Mouse (Mus musculus) embryonic fibroblast, embryonic 13.5 days (primary cell): ENCODE results near the gene Ash1l. TPM values are rescaled to one million over a fixed set of nuclear protein-coding genes. Genes with fewer than 3 reads are reported as not detected.
"Not testable (repeated sequence)": the region's sequence is repeated elsewhere in the genome, so short reads cannot be mapped to it uniquely, and the experiment has no call there.

ENCODE experiments used
- H3K27ac ChIP-seq: 2 replicates; pipeline ENCODE4 v1.5.1; 2012; ENCODE audit warnings: low read length, control low read depth, inconsistent platforms; ENCODE audit not compliant: insufficient read depth
- H3K4me1 ChIP-seq: 2 replicates; pipeline ENCODE4 v1.6.1; 2011; ENCODE audit warnings: low read length; ENCODE audit not compliant: control insufficient read depth, insufficient read depth
- H3K4me3 ChIP-seq: 2 replicates; pipeline ENCODE4 v1.5.1; 2011; ENCODE audit warnings: mild to moderate bottlenecking, control low read depth, low read length; ENCODE audit not compliant: insufficient read depth
- CTCF ChIP-seq: IDR thresholded peaks from 2 replicates; pipeline ENCODE4 v1.5.1; 2011; ENCODE audit warnings: mild to moderate bottlenecking, control low read depth, low read length, moderate library complexity, borderline replicate concordance; ENCODE audit not compliant: insufficient read depth
- POLR2A ChIP-seq: IDR thresholded peaks from 2 replicates; pipeline ENCODE4 v1.6.1; 2011; ENCODE audit warnings: low read depth, mild to moderate bottlenecking, control low read depth, low read length, moderate library complexity
- polyA plus RNA-seq: library from polyadenylated mRNA; stranded (reverse); fragments of >200 nt; gene quantifications from 2 replicates; pipeline ENCODE4 v1.2.4, GENCODE M21; 2011; ENCODE audit warnings: low read depth; ENCODE audit not compliant: missing spikeins, insufficient read length

Ash1l gene
- polyA plus RNA-seq, 1 experiment: 50.1 TPM

GRCm38 (mm10) chr3:88953246-88953645, 2.8 kb downstream of the Ash1l start:
- no peak for TF ChIP-seq CTCF
- TF ChIP-seq POLR2A: no peak
- H3K4me1 ChIP-seq: peaks cover 3% of the 10 kb centered on the region; the same call in 1 of the 2 replicates
- H3K27ac ChIP-seq: no peak overlapping the region
- no peak overlapping the region for H3K4me3 ChIP-seq

- peaks cover 3% of the 10 kb centered on the region; the same call in 1 of the 2 replicates for H3K4me1 ChIP-seq
- no peak overlapping the region for H3K27ac ChIP-seq
- TF ChIP-seq CTCF (no peak), POLR2A (no peak)
- H3K4me3 ChIP-seq: no peak overlapping the region
Observed at GRCm38 (mm10) chr3:88953736-88954135, 3.3 kb downstream of the Ash1l start.

- not testable (repeated sequence) for H3K4me3 ChIP-seq, H3K27ac ChIP-seq, H3K4me1 ChIP-seq
Observed at GRCm38 (mm10) chr3:88963211-88963610, 12.8 kb downstream of the Ash1l start.

GRCm38 (mm10) chr3:88975012-88975411, 24.6 kb downstream of the Ash1l start:
- TF ChIP-seq CTCF: no peak
- no peak for TF ChIP-seq POLR2A
- Histone ChIP-seq H3K4me3 (no peak overlapping the region), H3K27ac (no peak overlapping the region), H3K4me1 (no peaks in the 10 kb centered on the region)

GRCm38 (mm10) chr3:88981206-88982010, 31.0 kb downstream of the Ash1l start:
- no peak overlapping the region for H3K27ac ChIP-seq
- H3K4me3 ChIP-seq: no peak overlapping the region
- peaks cover 12% of the 10 kb centered on the region for H3K4me1 ChIP-seq
- TF ChIP-seq CTCF (no peak), POLR2A (no peak)

GRCm38 (mm10) chr3:88983921-88984381, 33.5 kb downstream of the Ash1l start:
- no peak for TF ChIP-seq POLR2A
- Histone ChIP-seq H3K4me3 (no peak overlapping the region), H3K27ac (peak overlapping the region; percentile 88), H3K4me1 (peaks cover 12% of the 10 kb centered on the region)

- H3K27ac ChIP-seq: no peak overlapping the region
- H3K4me1 ChIP-seq: no peaks in the 10 kb centered on the region
- H3K4me3 ChIP-seq: no peak overlapping the region
- TF ChIP-seq POLR2A (no peak), CTCF (no peak)
Observed at GRCm38 (mm10) chr3:88992793-88993192, 42.4 kb downstream of the Ash1l start.

GRCm38 (mm10) chr3:89001536-89001935, 51.1 kb downstream of the Ash1l start:
- TF ChIP-seq POLR2A (no peak), CTCF (no peak)
- Histone ChIP-seq H3K27ac (no peak overlapping the region), H3K4me3 (no peak overlapping the region), H3K4me1 (no peaks in the 10 kb centered on the region)

- not testable (repeated sequence) for H3K4me3 ChIP-seq
Observed at GRCm38 (mm10) chr3:89030896-89031295, 80.5 kb downstream of the Ash1l start.

GRCm38 (mm10) chr3:89043359-89043758, 92.9 kb downstream of the Ash1l start:
- H3K4me3 ChIP-seq: no peak overlapping the region
- no peaks in the 10 kb centered on the region for H3K4me1 ChIP-seq
- H3K27ac ChIP-seq: no peak overlapping the region
- TF ChIP-seq POLR2A (no peak), CTCF (no peak)

More at GRCm38 (mm10) chr3:89030896-89031295, 80.5 kb downstream of the Ash1l start:
- H3K4me1 ChIP-seq, H3K27ac ChIP-seq: not testable (repeated sequence)

- no peak for TF ChIP-seq CTCF
- TF ChIP-seq POLR2A: no peak
- no peak overlapping the region for H3K4me3 ChIP-seq
- no peak overlapping the region for H3K27ac ChIP-seq
- H3K4me1 ChIP-seq: no peaks in the 10 kb centered on the region
Observed at GRCm38 (mm10) chr3:89058361-89058760, 107.9 kb downstream of the Ash1l start.
